Mouse (Mus musculus): Measurements from ENCODE around the gene Gm10097. TPM values are rescaled to one million over a fixed set of nuclear protein-coding genes. Genes with fewer than 3 reads are reported as not detected.

Gene Gm10097
- not detected for polyA plus RNA-seq (2015; fragmentation: Illumina TruSeq; extraction: RNeasy Lipid Tissue Mini Kit (QIAGEN cat#74804); ENCODE audit: insufficient read depth, low read depth, low replicate concordance)

DNA sequence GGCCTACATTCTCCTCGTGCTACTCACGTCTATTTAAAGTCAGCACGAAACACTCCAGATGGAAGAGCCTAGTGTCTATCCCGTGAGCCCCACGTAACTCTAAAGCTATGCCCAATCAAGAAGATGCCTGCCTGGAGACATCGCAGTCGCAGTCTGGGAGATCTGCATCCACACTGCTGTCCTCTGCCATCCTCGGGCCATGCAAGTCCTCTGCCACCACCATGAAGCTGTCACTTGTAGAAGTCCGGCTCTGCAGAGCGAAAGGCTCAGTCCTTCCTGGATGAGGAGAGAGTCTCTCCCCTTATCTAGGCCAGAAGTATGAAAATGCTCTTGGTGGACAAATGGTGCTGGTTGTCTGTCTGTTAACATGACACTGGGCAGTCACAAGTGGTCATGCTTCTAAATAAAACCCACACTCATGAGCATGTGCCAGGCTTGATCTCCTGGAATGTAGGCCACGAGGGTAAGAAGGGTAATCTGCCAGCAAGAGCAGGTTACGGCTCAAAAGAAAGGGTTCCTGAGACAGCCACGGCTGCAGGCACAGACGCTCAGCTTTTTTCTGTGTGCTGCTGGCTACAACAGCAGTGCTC lies at the start of gene Gm10097:
TSS of gene Gm10097 (plus strand) at position 517 of the 590 bp plus-strand sequence.

